Mouse (Mus musculus): ENCODE measurements at regions not wholly inside any gene's neighbourhood (a gene's known extent, or its start where the extent isn't known, plus 50 kb on each side); places are given as distances from the start of the nearest gene placed in this dataset.

- peak in 1 of 2 experiments; percentile 35 for DNase-seq
- TF ChIP-seq CTCF (IDR thresholded peaks at IDR 0.05) (no peak), POLR2A (IDR thresholded peaks at IDR 0.05; ENCODE audit: insufficient read depth, low read depth, low read length) (no peak), EP300 (IDR thresholded peaks at IDR 0.05; ENCODE audit: insufficient read depth, low read depth, low read length) (no peak)
- Histone ChIP-seq H3K27me3 (ENCODE audit: control insufficient read depth, insufficient read depth, low read length) (no peaks in the 10 kb centered on the region), H3K36me3 (ENCODE audit: control insufficient read depth, insufficient read depth, low read length) (no peaks in the 10 kb centered on the region), H3K79me2 (replicated peaks; ENCODE audit: control insufficient read depth, insufficient read depth, low read length) (no peaks in the 10 kb centered on the region), H3K4me1 (ENCODE audit: control insufficient read depth, insufficient read depth, low read length) (peaks cover 9% of the 10 kb centered on the region), H3K27ac (no peak overlapping the region; the same call in 1 of the 2 replicates), H3K4me3 (no peak overlapping the region), H3K9ac (ENCODE audit: low read depth, low read length) (no peak overlapping the region)
- WGBS, result 34% methylated on average over 5 of the region's 5 CpGs
- intact Hi-C loops (cut with DNase I), result no loop called here
Observed at GRCm38 (mm10) chr15:62212283-62212910, 1289.6 kb upstream of the A1bg start.

- peaks cover 6% of the 10 kb centered on the region for H3K4me1 ChIP-seq (ENCODE audit: control insufficient read depth, insufficient read depth, low read length)
- TF ChIP-seq EP300 (IDR thresholded peaks at IDR 0.05; ENCODE audit: insufficient read depth, low read depth, low read length), result no peak
- TF ChIP-seq POLR2A (IDR thresholded peaks at IDR 0.05; ENCODE audit: insufficient read depth, low read depth, low read length), result no peak
- no peak for TF ChIP-seq CTCF (IDR thresholded peaks at IDR 0.05)
- H3K4me3 ChIP-seq, result no peak overlapping the region
- no peaks in the 10 kb centered on the region for H3K79me2 ChIP-seq (replicated peaks; ENCODE audit: control insufficient read depth, insufficient read depth, low read length)
- no peaks in the 10 kb centered on the region for H3K36me3 ChIP-seq (ENCODE audit: control insufficient read depth, insufficient read depth, low read length)
- 62% methylated on average over 5 of the region's 5 CpGs for WGBS
- intact Hi-C loops (cut with DNase I), result no loop called here
- H3K9ac ChIP-seq (ENCODE audit: low read depth, low read length), result no peak overlapping the region
- no peak for DNase-seq
- H3K27me3 ChIP-seq (ENCODE audit: control insufficient read depth, insufficient read depth, low read length), result no peaks in the 10 kb centered on the region
- H3K27ac ChIP-seq, result no peak overlapping the region
Observed at GRCm38 (mm10) chr15:62209881-62210481, 1287.2 kb upstream of the A1bg start.

- no peak overlapping the region for H3K27ac ChIP-seq
- H3K9ac ChIP-seq (ENCODE audit: low read depth, low read length), result no peak overlapping the region
- TF ChIP-seq EP300 (IDR thresholded peaks at IDR 0.05; ENCODE audit: insufficient read depth, low read depth, low read length) (no peak), POLR2A (IDR thresholded peaks at IDR 0.05; ENCODE audit: insufficient read depth, low read depth, low read length) (no peak), CTCF (IDR thresholded peaks at IDR 0.05) (no peak)
- H3K4me3 ChIP-seq, result no peak overlapping the region
- DNase-seq, result no peak
- intact Hi-C loops (cut with DNase I), result no loop called here
- H3K79me2 ChIP-seq (replicated peaks; ENCODE audit: control insufficient read depth, insufficient read depth, low read length), result no peaks in the 10 kb centered on the region
- H3K4me1 ChIP-seq (ENCODE audit: control insufficient read depth, insufficient read depth, low read length), result peaks cover 6% of the 10 kb centered on the region
- H3K27me3 ChIP-seq (ENCODE audit: control insufficient read depth, insufficient read depth, low read length), result no peaks in the 10 kb centered on the region
- WGBS, result 60% methylated on average over 3 of the region's 3 CpGs
- no peaks in the 10 kb centered on the region for H3K36me3 ChIP-seq (ENCODE audit: control insufficient read depth, insufficient read depth, low read length)
Observed at GRCm38 (mm10) chr15:62209296-62209695, 1286.5 kb upstream of the A1bg start.

GRCm38 (mm10) chr15:62206502-62206902 lies 1283.7 kb upstream of the A1bg start:
- WGBS, result 25% methylated on average over 4 of the region's 4 CpGs
- no peak overlapping the region for H3K9ac ChIP-seq (ENCODE audit: low read depth, low read length)
- DNase-seq, result no peak
- intact Hi-C loops (cut with DNase I), result no loop called here
- no peak overlapping the region for H3K27ac ChIP-seq
- no peaks in the 10 kb centered on the region for H3K79me2 ChIP-seq (replicated peaks; ENCODE audit: control insufficient read depth, insufficient read depth, low read length)
- TF ChIP-seq EP300 (IDR thresholded peaks at IDR 0.05; ENCODE audit: insufficient read depth, low read depth, low read length) (no peak), POLR2A (IDR thresholded peaks at IDR 0.05; ENCODE audit: insufficient read depth, low read depth, low read length) (no peak), CTCF (IDR thresholded peaks at IDR 0.05) (no peak)
- H3K4me3 ChIP-seq, result no peak overlapping the region
- peaks cover 4% of the 10 kb centered on the region for H3K4me1 ChIP-seq (ENCODE audit: control insufficient read depth, insufficient read depth, low read length)
- no peaks in the 10 kb centered on the region for H3K36me3 ChIP-seq (ENCODE audit: control insufficient read depth, insufficient read depth, low read length)
- H3K27me3 ChIP-seq (ENCODE audit: control insufficient read depth, insufficient read depth, low read length), result no peaks in the 10 kb centered on the region

GRCm38 (mm10) chr15:62203951-62204905 lies 1281.4 kb upstream of the A1bg start:
- H3K9ac ChIP-seq (ENCODE audit: low read depth, low read length), result no peak overlapping the region
- no peak for DNase-seq
- H3K4me3 ChIP-seq, result no peak overlapping the region
- H3K36me3 ChIP-seq (ENCODE audit: control insufficient read depth, insufficient read depth, low read length), result no peaks in the 10 kb centered on the region
- TF ChIP-seq EP300 (IDR thresholded peaks at IDR 0.05; ENCODE audit: insufficient read depth, low read depth, low read length) (no peak), POLR2A (IDR thresholded peaks at IDR 0.05; ENCODE audit: insufficient read depth, low read depth, low read length) (no peak), CTCF (IDR thresholded peaks at IDR 0.05) (no peak)
- intact Hi-C loops (cut with DNase I), result no loop called here
- H3K27ac ChIP-seq, result no peak overlapping the region
- peaks cover 3% of the 10 kb centered on the region for H3K4me1 ChIP-seq (ENCODE audit: control insufficient read depth, insufficient read depth, low read length)
- H3K27me3 ChIP-seq (ENCODE audit: control insufficient read depth, insufficient read depth, low read length), result no peaks in the 10 kb centered on the region
- WGBS, result 73% methylated on average over 18 of the region's 18 CpGs
- no peaks in the 10 kb centered on the region for H3K79me2 ChIP-seq (replicated peaks; ENCODE audit: control insufficient read depth, insufficient read depth, low read length)

All from heart, adult 2 months (tissue).